In genomic region chr6:54039357-54039804, GRCm38 (mm10) we compare ENCODE assay signal across 8 mouse cellular contexts. TPM values are rescaled to one million over a fixed set of nuclear protein-coding genes. Genes with fewer than 3 reads are reported as not detected.
DNase-seq lines count a peak whose midpoint lies in the region; ATAC-seq and TF ChIP-seq lines count a peak whose summit lies in the region.

TSS of gene Chn2 (plus strand) at chr6:54039554.

- under 1% methylated on average over 36 of the region's 43 CpGs for WGBS in embryonic facial prominence, embryonic 13.5 days
- WGBS in heart, embryonic 11.5 days (ENCODE audit: insufficient replicate concordance), result under 1% methylated on average over 38 of the region's 43 CpGs
- WGBS in midbrain, embryonic 16.5 days, result under 1% methylated on average over 40 of the region's 43 CpGs
- 1% methylated on average over 31 of the region's 43 CpGs for WGBS in stomach, postnatal 0 days

- DNase-seq in kidney, adult 9 months, result peak; percentile 71
- peak; percentile 45 for DNase-seq in liver
- DNase-seq in stomach, postnatal 0 days (ENCODE audit: low spot score), result peak; percentile 81

- no peak for ATAC-seq in erythroblast, adult 5-6 weeks (replicated peaks; ENCODE audit: low FRiP score, poor library complexity, severe bottlenecking)
- peak; percentile 68 for ATAC-seq in embryonic facial prominence, embryonic 13.5 days (ENCODE audit: insufficient number of reproducible peaks, insufficient read depth, low FRiP score, low TSS enrichment, low read depth)
- peak; percentile 70 for ATAC-seq in heart, embryonic 11.5 days (replicated peaks; ENCODE audit: insufficient number of reproducible peaks, low FRiP score, low TSS enrichment)
- peak; percentile 84 for ATAC-seq in midbrain, embryonic 16.5 days
- peak; percentile 65 for ATAC-seq in stomach, postnatal 0 days (ENCODE audit: low FRiP score, low TSS enrichment)

- TF ChIP-seq EP300 in stomach, postnatal 0 days (optimal IDR thresholded peaks at IDR 0.05), result no peak

- H3K4me2 ChIP-seq in embryonic facial prominence, embryonic 13.5 days, result peak within 1 kb of the TSS; percentile 96
- peak within 1 kb of the TSS; percentile 93 for H3K4me2 ChIP-seq in heart, embryonic 11.5 days
- H3K4me2 ChIP-seq in midbrain, embryonic 16.5 days (ENCODE audit: low read length), result peak within 1 kb of the TSS; percentile 83
- H3K4me2 ChIP-seq in stomach, postnatal 0 days (replicated peaks; ENCODE audit: low read depth), result peak within 1 kb of the TSS; percentile 98

- H3K4me3 ChIP-seq in erythroblast, embryonic 14.5 days (replicated peaks), result peak within 1 kb of the TSS; percentile 51
- H3K4me3 ChIP-seq in embryonic facial prominence, embryonic 13.5 days, result peak within 1 kb of the TSS; percentile 71
- peak within 1 kb of the TSS; percentile 69 for H3K4me3 ChIP-seq in heart, embryonic 11.5 days (ENCODE audit: low read depth, low read length)
- peak within 1 kb of the TSS; percentile 79 for H3K4me3 ChIP-seq in midbrain, embryonic 16.5 days (ENCODE audit: low read depth, low read length)
- H3K4me3 ChIP-seq in stomach, postnatal 0 days (ENCODE audit: low read depth, low read length), result peak within 1 kb of the TSS; percentile 62

- no peaks in the 10 kb centered on the region for H3K36me3 ChIP-seq in erythroblast, embryonic 14.5 days (ENCODE audit: control insufficient read depth)
- H3K36me3 ChIP-seq in embryonic facial prominence, embryonic 13.5 days, result no peaks in the 10 kb centered on the region
- no peaks in the 10 kb centered on the region for H3K36me3 ChIP-seq in heart, embryonic 11.5 days (ENCODE audit: control insufficient read depth, insufficient read depth, low read length)
- no peaks in the 10 kb centered on the region for H3K36me3 ChIP-seq in midbrain, embryonic 16.5 days (ENCODE audit: control insufficient read depth, insufficient read depth, low read length)
- H3K36me3 ChIP-seq in stomach, postnatal 0 days (ENCODE audit: control insufficient read depth, insufficient read depth, low read length), result no peaks in the 10 kb centered on the region

- peak within 1 kb of the TSS; percentile 81 for H3K9ac ChIP-seq in embryonic facial prominence, embryonic 13.5 days
- H3K9ac ChIP-seq in heart, embryonic 11.5 days (ENCODE audit: low read depth, low read length), result peak within 1 kb of the TSS; percentile 75
- H3K9ac ChIP-seq in midbrain, embryonic 16.5 days (ENCODE audit: low read depth, low read length), result peak within 1 kb of the TSS; percentile 95
- peak within 1 kb of the TSS; percentile 73 for H3K9ac ChIP-seq in stomach, postnatal 0 days (ENCODE audit: low read length)

- H3K27ac ChIP-seq in embryonic facial prominence, embryonic 13.5 days, result peak within 1 kb of the TSS; percentile 55
- peak within 1 kb of the TSS; percentile 29 for H3K27ac ChIP-seq in heart, embryonic 11.5 days (ENCODE audit: low read depth, low read length)
- H3K27ac ChIP-seq in midbrain, embryonic 16.5 days (ENCODE audit: low read length), result peak within 1 kb of the TSS; percentile 98
- H3K27ac ChIP-seq in stomach, postnatal 0 days (replicated peaks), result peak within 1 kb of the TSS; percentile 88

- H3K9me3 ChIP-seq in erythroblast, embryonic 14.5 days (ENCODE audit: control insufficient read depth, low read length), result no peaks in the 10 kb centered on the region
- H3K9me3 ChIP-seq in embryonic facial prominence, embryonic 13.5 days, result no peaks in the 10 kb centered on the region
- no peaks in the 10 kb centered on the region for H3K9me3 ChIP-seq in heart, embryonic 11.5 days (replicated peaks; ENCODE audit: control insufficient read depth, low read length)
- H3K9me3 ChIP-seq in midbrain, embryonic 16.5 days (replicated peaks; ENCODE audit: control insufficient read depth, low read length, poor library complexity, severe bottlenecking), result no peaks in the 10 kb centered on the region
- H3K9me3 ChIP-seq in stomach, postnatal 0 days (ENCODE audit: control insufficient read depth, low read length), result no peaks in the 10 kb centered on the region

- H3K4me1 ChIP-seq in erythroblast, embryonic 14.5 days (ENCODE audit: control insufficient read depth), result no peaks in the 10 kb centered on the region
- peaks cover 29% of the 10 kb centered on the region for H3K4me1 ChIP-seq in embryonic facial prominence, embryonic 13.5 days
- peaks cover 4% of the 10 kb centered on the region; the same call in 1 of the 2 replicates for H3K4me1 ChIP-seq in heart, embryonic 11.5 days (ENCODE audit: control insufficient read depth, insufficient read depth, low read length)
- peaks cover 29% of the 10 kb centered on the region for H3K4me1 ChIP-seq in midbrain, embryonic 16.5 days (ENCODE audit: control insufficient read depth, insufficient read depth, low read length)
- no peaks in the 10 kb centered on the region; the same call in 1 of the 2 replicates for H3K4me1 ChIP-seq in stomach, postnatal 0 days (replicated peaks; ENCODE audit: control insufficient read depth, insufficient read depth)

- peak; percentile 20; the same call in 1 of the 2 replicates for TF ChIP-seq CTCF in stomach, postnatal 0 days (IDR thresholded peaks at IDR 0.05; ENCODE audit: low read depth)

- H3K27me3 ChIP-seq in erythroblast, embryonic 14.5 days (ENCODE audit: control insufficient read depth), result peaks cover 48% of the 10 kb centered on the region
- peaks cover 55% of the 10 kb centered on the region for H3K27me3 ChIP-seq in embryonic facial prominence, embryonic 13.5 days
- peaks cover 21% of the 10 kb centered on the region for H3K27me3 ChIP-seq in heart, embryonic 11.5 days (ENCODE audit: control insufficient read depth, insufficient read depth, low read length)
- no peaks in the 10 kb centered on the region for H3K27me3 ChIP-seq in midbrain, embryonic 16.5 days (ENCODE audit: control insufficient read depth, insufficient read depth, low read depth, low read length)
- H3K27me3 ChIP-seq in stomach, postnatal 0 days (ENCODE audit: control insufficient read depth, insufficient read depth, low read length), result no peaks in the 10 kb centered on the region

RNA-seq across cellular contexts. Expression of gene Chn2, which starts in this region (rescaled TPM):
- not detected in 2 replicates for polyA plus RNA-seq in erythroblast, embryonic 14.5 days (2012)
- 2.3 and 7.3 TPM in 2 replicates for total RNA-seq in erythroblast, adult 5-6 weeks (2015; ENCODE audit: low replicate concordance)
- 1.8 and 2.5 TPM in 2 replicates for total RNA-seq in erythroblast, adult 5-6 weeks (2017; ENCODE audit: low replicate concordance)
- 6.9 and 9.7 TPM in 2 replicates for polyA plus RNA-seq in embryonic facial prominence, embryonic 13.5 days (2015; fragmentation: Nextera tagmentation; extraction: Ambion mirVana)
- polyA plus RNA-seq in heart, embryonic 11.5 days (2014; fragmentation: Nextera tagmentation; extraction: Ambion mirVana), result 5.9 and 6.2 TPM in 2 replicates
- 29.2 and 32.4 TPM in 2 replicates for polyA plus RNA-seq in midbrain, embryonic 16.5 days (2015; fragmentation: Nextera tagmentation; extraction: Ambion mirVana)
- 19.1 and 21.7 TPM in 2 replicates for polyA plus RNA-seq in stomach, postnatal 0 days (2015; fragmentation: Nextera tagmentation; extraction: Ambion mirVana)

Comparison
In these comparisons a context has a peak if more than half of its experiments do, and no peak if none do; other contexts are left out.
1. H3K27ac ChIP-seq: peak in every context shown above with its lines; median percentile 98 in midbrain, embryonic 16.5 days; 88 in stomach, postnatal 0 days; 55 in embryonic facial prominence, embryonic 13.5 days; 29 in heart, embryonic 11.5 days.